Mouse (Mus musculus) cerebellum, adult 11 months (tissue): ENCODE data around the gene Creb3l1.

Experiments used
- DNase-seq: peaks from one replicate; pipeline ENCODE4 v3.0.0; 2022

Creb3l1 gene

DNA sequence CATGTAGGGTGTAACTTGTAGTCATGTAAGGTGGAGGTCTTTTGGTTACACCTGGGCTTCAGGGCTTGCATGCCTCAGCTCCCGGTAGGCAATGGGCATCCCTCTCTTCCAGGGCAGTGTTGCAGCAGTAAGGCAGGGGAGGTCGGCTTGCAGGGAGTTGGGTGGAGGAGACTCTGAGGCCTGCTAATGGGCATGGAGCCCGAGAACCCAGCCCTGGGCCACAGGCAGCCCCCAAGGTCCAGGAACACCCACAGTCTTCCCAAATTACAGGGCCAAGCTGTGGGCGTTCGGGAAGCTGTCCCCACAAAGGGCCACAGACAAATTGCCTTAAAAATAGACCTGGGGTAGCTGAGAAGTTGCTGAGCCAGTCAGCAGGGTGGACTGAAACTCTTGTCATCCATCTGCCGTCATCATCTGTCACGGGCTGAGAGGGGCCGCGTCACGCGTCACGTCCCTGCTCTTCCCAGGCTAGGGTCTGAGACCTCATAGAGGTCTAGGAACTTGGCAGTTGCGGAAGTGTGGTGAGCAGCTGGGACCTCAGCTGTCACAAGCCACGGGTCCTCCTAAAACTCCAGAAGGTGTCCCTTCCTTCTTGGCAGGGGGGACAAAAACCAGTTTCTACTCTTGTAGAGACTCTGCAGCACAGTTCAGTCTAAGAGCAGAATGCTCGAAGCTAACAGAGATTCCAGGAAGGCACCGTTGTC, 26.2 kb downstream of the Creb3l1 start:
- no peak for DNase-seq

GRCm38 (mm10) chr2:91996006-91996405, 28.3 kb downstream of the Creb3l1 start:
- DNase-seq = no peak

DNA sequence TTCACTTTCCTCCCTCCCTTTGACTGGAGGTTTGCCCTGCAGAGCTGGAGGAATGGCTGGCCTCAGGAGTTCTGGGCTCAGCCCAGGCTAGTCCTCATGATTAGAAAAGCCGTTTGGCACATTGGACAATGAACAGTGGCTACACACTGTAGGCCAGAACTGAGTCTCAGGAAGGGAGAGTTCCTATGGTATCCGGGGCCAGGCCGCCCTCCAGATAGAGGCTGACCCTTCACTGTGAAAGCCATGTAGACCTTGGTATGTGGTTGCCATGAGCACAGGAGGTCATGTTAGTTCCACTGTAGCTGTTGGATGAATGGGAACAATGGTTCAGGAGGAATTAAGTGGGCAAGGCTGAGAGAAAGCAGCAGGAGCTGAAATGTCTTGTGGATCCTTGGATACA, 30.9 kb downstream of the Creb3l1 start:
- DNase-seq = no peak

GRCm38 (mm10) chr2:91989750-91990149, 34.6 kb downstream of the Creb3l1 start:
- DNase-seq = no peak

DNA sequence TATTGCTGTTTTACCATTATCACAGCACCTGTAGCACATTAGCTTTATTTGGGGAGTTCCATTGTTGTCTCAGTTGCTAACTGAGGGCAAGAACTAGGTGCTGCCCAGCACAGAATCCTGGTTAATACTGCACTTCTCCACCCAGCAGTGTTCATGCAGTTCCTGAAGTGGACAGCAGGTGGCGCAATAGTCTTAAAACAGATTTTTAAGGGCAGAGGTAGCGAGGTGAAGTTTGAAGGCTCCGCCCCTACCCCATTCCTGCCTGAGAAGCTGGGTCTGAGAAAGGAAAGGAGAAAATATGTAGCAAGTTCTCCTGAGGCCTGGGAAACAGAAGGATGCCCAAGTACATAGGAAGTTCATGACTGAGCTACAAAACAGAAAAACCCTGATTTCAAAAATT, 36.8 kb downstream of the Creb3l1 start:
- peak; percentile 80 for DNase-seq

DNA sequence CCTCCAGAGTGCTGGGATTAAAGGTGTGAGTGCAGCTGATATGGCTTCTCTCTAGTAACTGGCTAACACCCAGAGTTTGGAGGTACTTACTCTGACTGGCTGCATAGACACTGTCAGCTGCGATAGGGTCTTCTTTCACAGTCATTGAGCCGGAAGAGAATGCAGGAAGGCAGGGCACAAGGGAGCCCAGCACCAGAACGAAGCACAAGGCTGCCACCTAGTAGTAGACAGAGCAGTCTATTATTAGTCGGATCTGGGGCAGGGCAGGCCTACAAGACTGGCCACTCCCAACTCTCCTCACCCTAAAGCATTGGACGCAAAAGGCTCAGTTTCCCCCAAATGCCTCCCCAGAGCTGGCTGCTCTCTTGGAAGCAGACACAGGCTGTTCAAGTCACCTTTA, 38.2 kb downstream of the Creb3l1 start:
- no peak for DNase-seq

DNA sequence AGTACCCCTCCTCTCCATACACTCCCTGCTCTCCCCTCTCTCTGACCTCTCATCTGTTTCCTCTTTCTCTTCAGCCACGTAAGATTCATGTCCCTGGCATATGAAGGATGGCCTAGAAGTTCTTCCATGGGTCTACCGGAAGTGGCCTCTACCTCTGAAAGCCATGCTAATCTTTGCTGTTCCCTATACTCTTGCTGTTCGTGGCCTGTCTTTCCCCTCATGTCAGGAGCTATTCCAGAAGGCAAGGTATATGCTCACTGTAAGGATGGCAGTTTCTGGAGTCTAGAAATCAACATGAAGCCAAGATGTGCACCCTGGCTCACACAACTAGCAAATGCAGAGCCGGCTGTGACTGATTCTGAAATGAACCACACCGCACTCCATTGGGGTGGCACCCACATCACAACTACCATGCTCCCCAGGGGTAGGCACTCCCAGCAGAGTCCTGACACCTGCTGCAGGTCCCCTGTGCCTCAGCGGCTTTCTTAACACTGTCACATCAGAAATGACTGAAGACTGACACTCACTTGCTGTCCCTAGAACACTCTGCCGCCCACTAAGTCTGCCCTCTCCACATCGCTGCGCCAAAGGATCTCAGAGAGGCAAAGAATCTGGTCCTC, 39.3 kb downstream of the Creb3l1 start:
- no peak for DNase-seq

GRCm38 (mm10) chr2:91984439-91984838, 39.9 kb downstream of the Creb3l1 start:
- DNase-seq = no peak

DNA sequence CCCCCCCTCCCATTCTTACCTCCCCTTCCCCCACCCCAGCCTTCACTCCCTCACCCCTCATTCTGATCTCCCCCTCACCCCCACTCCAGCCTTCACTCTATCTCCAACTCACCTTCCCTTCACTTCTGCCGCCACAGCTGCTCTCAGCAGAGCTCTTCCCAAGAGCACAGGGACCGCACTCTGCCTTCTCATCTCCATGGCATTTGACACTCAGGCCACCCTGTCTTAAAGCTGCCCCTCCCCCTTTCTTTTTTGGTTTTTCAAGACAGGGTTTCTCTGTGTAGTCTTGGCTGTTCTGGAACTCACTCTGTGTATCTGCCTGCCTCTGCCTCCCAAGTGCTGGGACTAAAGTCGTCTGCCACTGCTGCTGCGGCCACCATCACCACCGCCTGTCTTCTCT, 43.5 kb downstream of the Creb3l1 start:
- no peak for DNase-seq

DNA sequence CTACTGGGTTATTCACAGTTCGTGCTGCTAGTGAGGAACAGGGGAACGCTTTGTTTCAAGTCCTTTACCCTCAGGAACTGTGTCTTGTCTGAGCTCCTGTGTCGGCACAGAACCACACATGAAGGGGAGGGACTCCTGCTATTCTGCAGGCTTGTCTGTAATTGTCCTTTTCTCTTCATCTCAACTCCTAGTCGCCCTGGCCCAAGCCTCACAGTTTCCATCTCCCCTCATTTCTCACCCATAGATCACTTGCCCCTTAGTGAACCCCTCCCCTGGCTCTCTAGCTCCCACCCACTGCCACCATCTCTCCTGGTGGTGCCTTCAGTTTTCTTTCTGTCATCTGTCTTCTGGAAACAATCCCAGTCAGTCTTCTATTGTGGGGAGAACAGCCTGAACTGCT, 44.1 kb downstream of the Creb3l1 start:
- DNase-seq = no peak

GRCm38 (mm10) chr2:91978547-91978946, 45.8 kb downstream of the Creb3l1 start:
- DNase-seq = no peak

DNA sequence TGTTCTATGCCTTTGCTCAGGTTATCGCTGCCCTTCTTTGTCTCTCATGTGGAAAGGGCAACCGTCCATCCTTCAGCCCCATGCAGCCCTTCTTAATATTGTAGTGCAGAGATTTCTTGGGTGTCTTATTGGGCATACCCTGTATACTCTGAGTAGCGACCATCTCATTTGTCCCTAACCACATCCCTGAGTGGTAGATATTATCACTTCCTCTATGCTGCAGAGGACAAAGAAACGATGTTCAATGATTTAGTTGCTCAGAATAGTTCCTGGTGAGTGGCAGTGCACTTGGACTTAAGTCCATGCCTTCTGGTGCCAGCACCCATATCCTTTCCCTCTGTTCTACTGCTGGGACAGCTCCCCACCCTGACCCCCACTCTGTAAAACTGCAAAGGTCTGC, 46.3 kb downstream of the Creb3l1 start:
- no peak for DNase-seq

DNA sequence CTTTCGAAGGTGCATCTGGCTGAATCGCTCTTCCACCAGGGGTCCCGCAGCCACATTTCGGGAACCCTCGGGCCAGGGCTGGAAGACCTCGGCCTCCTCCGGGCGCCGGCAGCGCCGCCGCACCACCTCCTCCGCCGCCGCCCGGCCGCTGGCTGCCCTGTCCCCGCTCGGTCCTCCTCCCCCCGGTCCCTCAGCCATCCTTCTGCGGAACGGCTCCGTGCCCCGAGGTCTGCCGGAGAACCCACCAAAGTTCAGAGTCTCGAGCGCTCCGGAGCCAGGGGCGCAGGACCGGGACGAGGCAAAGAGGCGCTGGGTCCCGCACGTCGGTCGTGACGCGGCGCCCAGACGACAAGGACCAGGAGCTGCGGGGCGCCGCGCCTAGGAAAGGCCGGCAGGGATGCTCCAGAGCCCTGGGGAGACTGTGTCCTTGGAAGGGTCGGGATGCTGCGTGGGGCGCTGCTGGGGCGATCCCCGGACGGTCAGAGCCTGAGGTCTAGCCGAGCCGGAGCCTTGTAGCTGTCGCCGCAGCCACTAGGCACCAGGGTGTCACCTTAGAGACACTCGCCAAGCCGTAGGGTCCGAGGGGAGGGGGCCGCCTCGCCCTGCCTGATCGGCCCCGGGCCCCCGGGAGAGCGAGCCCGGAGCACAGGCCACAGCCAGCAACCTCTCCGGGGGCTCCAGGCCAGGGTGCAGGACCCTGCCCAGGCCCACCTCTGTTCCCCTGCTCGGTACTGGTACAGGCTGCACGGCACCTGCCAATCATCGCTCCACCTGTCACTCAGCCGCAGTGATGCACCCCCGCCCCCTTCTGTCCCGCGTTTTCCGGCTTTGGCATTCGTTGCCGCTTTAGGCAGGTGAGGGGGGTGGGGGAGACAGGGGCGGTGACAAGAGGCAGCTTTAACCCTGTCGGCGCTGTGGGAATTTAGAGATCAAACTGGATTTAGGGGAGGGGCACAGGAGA, 48.4 kb downstream of the Creb3l1 start, which contains the start of gene Dgkz:
Gene Dgkz, minus strand, starts transcription at position 284 of the 961 bp plus-strand sequence.
- no peak for DNase-seq

GRCm38 (mm10) chr2:91973416-91974135, 50.7 kb downstream of the Creb3l1 start:
- no peak for DNase-seq

- DNase-seq = no peak
Measured at GRCm38 (mm10) chr2:91972121-91972566, 52.2 kb downstream of the Creb3l1 start.

GRCm38 (mm10) chr2:91971231-91972097, 52.8 kb downstream of the Creb3l1 start:
- DNase-seq = peak; percentile 82

GRCm38 (mm10) chr2:91967962-91968361, 56.3 kb downstream of the Creb3l1 start:
- no peak for DNase-seq

GRCm38 (mm10) chr2:91966367-91966766, 57.9 kb downstream of the Creb3l1 start:
- DNase-seq = no peak

DNA sequence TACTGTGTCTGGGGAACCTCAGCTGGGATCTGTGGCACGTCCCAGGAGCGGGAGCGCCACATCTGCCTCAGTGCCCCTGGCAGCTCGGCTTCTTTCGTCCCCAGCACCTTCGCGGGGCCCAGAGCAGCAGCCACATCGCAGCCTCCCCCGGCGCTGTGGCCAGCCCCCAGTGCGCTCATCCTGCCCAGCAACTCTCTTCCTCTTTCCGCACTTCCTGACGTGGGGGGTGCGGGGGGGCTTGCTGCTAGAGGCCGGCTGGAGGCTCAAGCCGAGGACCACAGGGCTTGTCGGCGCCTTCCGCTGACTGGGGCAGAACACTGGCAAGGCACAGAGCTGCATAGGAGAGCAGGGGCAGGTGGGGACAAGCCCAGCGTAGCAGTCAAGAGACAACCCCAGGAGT, 58.9 kb downstream of the Creb3l1 start:
- no peak for DNase-seq

DNA sequence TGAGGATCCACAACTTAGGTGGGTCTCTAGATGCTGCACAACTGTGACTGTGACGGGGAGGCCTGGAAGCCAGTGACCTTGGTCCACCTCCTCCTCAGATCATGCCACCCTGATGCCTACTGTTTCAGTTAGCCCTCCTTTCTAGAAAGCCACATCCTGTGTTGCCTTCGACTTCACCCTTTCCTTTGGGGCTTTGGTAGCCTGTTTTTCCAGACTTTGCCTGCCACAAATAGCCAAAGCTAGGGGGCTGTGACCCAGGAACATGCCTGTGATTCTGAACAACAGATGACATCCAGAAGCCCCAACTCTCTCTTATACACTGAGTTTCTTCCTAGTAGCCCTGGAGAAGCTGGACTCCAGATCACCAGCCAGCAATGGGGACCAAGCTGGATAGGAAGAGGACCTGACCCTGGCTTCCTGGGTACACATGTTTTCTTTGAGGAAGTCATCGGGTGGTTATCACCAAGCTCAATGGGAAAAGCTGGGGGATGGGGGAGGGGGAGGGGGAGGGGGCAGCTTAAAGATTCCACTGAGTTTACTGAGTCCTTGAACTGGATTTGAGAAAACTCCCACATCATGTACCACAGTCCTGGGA, 59.6 kb downstream of the Creb3l1 start:
- DNase-seq = no peak

GRCm38 (mm10) chr2:91963443-91963932, 60.8 kb downstream of the Creb3l1 start:
- peak; percentile 95 for DNase-seq
